Mouse (Mus musculus) limb, embryonic 10.5 days (tissue): ENCODE results near the gene Bola2. TPM values are rescaled to one million over a fixed set of nuclear protein-coding genes. Genes with fewer than 3 reads are reported as not detected.

Experiments
- DNase-seq: peaks from one replicate; pipeline ENCODE4 v3.0.0-alpha.2; 2017; ENCODE audit warnings: low spot score
- H3K27ac ChIP-seq: fragments of 300-500 bp; sonication (generic); 2 replicates; pipeline ENCODE4 v1.5.1; 2016; ENCODE audit warnings: mild to moderate bottlenecking
- H3K27me3 ChIP-seq: fragments of 300-500 bp; sonication (generic); 2 replicates; pipeline ENCODE4 v1.6.1; 2016; ENCODE audit warnings: low read depth, mild to moderate bottlenecking; ENCODE audit not compliant: poor library complexity, severe bottlenecking
- H3K36me3 ChIP-seq: fragments of 300-500 bp; sonication (generic); 2 replicates; pipeline ENCODE4 v1.6.1; 2016; ENCODE audit warnings: mild to moderate bottlenecking, moderate library complexity
- H3K4me1 ChIP-seq: fragments of 300-500 bp; sonication (generic); 2 replicates; pipeline ENCODE4 v1.6.1; 2016
- H3K4me3 ChIP-seq: fragments of 300-500 bp; sonication (generic); 2 replicates; pipeline ENCODE4 v1.5.1; 2016; ENCODE audit warnings: mild to moderate bottlenecking, moderate library complexity
- H3K9me3 ChIP-seq: fragments of 300-500 bp; sonication (generic); replicated peaks from 2 replicates; pipeline ENCODE4 v1.6.1; 2016; ENCODE audit warnings: mild to moderate bottlenecking
- WGBS: fragments of 180-500 bp; shearing (Covaris S2); methylation state at CpG from one replicate; pipeline ENCODE4 v1.1.7; 2016; 5-methylcytosine and 5-hydroxymethylcytosine counted together
- polyA plus RNA-seq: library from polyadenylated mRNA; unstranded; fragments of >200 nt; fragmentation: Nextera tagmentation; extraction: Ambion mirVana; gene quantifications from 2 replicates; pipeline ENCODE4 v1.2.1, GENCODE M21; 2016

Gene Bola2
- polyA plus RNA-seq, 1 experiment from 2014 or later: 177 TPM

DNA sequence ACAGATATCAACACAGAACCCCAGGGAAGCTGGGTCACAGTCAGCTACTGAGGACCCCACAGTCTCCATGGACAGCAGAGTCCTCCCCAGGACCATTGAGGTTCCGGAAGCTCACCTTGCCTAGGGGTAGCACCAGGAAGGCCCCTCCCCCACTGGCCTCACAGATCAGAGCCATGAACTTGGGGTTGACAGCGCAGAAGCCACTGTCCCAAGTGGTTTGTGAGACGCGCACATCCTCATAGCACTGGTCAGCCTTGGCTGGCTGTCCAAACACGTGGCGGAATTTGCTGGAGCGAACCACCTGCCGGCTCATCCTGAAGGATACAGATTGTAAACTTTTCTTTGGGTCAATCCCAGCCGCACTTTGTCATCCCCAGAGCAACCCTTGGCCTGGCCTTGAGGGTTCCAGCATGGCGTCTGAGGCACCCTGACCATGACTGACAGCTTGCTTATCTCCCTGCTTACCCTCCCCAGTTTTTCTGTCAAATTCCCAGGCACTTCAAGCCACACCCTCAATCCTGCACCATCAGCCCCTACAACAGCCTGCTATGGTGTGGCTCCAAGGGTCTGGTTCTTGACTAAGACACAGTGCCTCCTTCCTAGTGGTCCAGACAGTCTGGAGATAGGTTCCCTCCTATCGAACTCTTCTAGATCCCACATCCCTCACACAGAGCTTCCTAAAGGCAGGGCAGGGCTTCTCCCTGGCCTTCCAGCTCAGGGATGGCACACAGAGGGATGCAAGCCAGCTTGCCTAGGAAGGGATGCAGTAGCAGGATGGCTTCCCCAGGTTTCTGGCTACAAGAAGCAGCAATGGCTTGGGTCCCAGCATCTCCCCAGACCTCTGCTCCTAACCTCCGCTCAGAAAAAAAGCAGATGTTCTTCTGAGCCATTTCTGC, 7.9 kb downstream of the Bola2 start:
- DNase-seq: no peak
- Histone ChIP-seq H3K27ac (no peak overlapping the region), H3K4me3 (peak overlapping the region; percentile 77), H3K4me1 (peaks cover 40% of the 10 kb centered on the region), H3K27me3 (peaks cover 52% of the 10 kb centered on the region), H3K36me3 (peaks cover 26% of the 10 kb centered on the region), H3K9me3 (no peaks in the 10 kb centered on the region)
- WGBS: 85% methylated on average over 12 of the region's 12 CpGs

DNA sequence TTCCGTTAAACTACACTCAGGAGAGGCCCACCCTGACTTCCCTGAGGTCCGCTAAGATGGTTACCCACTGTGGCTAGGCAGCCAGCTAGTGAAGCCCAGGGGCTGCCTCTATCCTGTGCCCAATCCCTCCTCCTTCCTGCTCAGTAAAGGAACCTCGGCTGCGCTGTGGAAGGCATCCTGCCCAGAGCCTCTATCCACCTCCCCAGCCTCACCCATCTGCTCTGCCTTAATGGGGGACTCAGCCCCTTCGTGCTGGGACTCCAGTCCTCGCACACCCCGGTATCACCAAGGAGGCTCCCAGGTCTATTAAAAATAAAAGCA, 8.5 kb downstream of the Bola2 start:
- Histone ChIP-seq H3K36me3 (peaks cover 22% of the 10 kb centered on the region), H3K4me3 (peak overlapping the region; percentile 77), H3K4me1 (peaks cover 40% of the 10 kb centered on the region), H3K9me3 (no peaks in the 10 kb centered on the region), H3K27me3 (peaks cover 52% of the 10 kb centered on the region), H3K27ac (no peak overlapping the region)
- WGBS: 16% methylated on average over 7 of the region's 7 CpGs
- no peak for DNase-seq

GRCm38 (mm10) chr7:126704121-126704980, 9.2 kb downstream of the Bola2 start:
- peaks cover 52% of the 10 kb centered on the region for H3K27me3 ChIP-seq
- 3% methylated on average over 39 of the region's 39 CpGs for WGBS
- H3K27ac ChIP-seq: peak overlapping the region; percentile 78

DNA sequence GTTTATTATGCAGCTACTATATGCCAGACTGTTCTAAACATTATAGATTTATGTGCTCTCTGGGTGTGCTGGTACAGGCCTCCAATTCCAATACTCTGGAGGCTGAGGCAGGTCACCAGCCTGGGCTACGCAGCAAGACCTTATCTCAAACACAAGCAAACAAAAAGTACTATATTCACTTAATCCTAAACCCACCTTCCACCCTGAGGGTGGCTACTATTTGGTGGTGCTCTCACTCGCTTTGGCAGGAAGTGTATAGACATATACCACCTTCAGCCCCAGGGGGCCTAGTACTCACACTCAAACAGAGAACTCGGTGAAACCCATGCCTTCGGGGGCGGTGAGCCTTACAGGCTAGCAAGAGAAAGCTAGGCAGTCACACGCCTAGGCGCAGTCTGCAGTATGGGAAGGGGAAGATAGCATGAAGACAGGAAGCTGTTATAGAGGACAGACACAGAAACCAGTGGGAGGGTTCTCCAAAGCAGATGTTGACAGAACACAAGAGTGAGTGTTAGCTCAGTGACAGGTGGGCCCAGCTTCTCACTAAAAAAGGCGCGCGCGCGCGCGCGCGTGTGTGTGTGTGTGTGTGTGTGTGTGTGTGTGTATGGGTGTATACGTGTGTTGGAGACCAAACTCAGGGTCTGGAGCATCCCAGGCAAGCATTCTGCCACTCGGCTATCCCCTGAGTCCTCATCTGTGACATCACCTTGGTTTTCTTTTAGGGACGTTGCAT, 12.4 kb downstream of the Bola2 start, which contains the start of gene Coro1a:
TSS of gene Coro1a (minus strand) at position 346 of the 733 bp plus-strand sequence.
- DNase-seq: no peak
- H3K4me3 ChIP-seq: no peak within 1 kb of the TSS
- no peaks in the 10 kb centered on the region for H3K36me3 ChIP-seq
- H3K27ac ChIP-seq: no peak within 1 kb of the TSS
- WGBS: 92% methylated on average over 19 of the region's 19 CpGs
- H3K9me3 ChIP-seq: no peaks in the 10 kb centered on the region
- H3K27me3 ChIP-seq: peaks cover 40% of the 10 kb centered on the region
- peaks cover 21% of the 10 kb centered on the region for H3K4me1 ChIP-seq

More at GRCm38 (mm10) chr7:126704121-126704980, 9.2 kb downstream of the Bola2 start:
- H3K9me3 ChIP-seq: no peaks in the 10 kb centered on the region
- peaks cover 16% of the 10 kb centered on the region for H3K36me3 ChIP-seq
- peaks cover 40% of the 10 kb centered on the region for H3K4me1 ChIP-seq
- peak; percentile 77 for DNase-seq
- peak overlapping the region; percentile 77 for H3K4me3 ChIP-seq

GRCm38 (mm10) chr7:126708175-126708952, 13.2 kb downstream of the Bola2 start:
- no peak for DNase-seq
- Histone ChIP-seq H3K27ac (no peak overlapping the region), H3K27me3 (peaks cover 35% of the 10 kb centered on the region), H3K4me1 (peaks cover 19% of the 10 kb centered on the region), H3K9me3 (no peaks in the 10 kb centered on the region), H3K36me3 (no peaks in the 10 kb centered on the region), H3K4me3 (no peak overlapping the region)
- 90% methylated on average over 10 of the region's 10 CpGs for whole genome bisulfite sequencing

DNA sequence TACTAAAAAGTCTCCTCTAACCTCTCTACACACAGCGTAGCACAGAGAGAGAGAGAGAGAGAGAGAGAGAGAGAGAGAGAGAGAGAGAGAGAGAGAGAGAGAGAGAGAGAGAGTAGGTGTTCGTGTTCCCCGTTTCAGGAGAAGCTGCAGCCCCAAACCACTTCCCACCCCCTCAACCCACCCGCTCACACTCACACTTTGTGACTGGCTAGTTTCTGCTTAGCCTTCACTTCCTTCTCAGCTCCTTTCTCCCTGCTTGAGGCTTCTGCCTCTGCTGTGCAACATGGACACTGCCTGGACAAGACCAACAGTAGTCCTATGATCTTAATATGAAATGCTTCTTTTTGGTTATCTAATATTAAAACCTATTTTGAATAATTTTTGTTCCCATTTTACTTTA, 15.1 kb downstream of the Bola2 start:
- DNase-seq: no peak
- H3K27ac ChIP-seq: no peak overlapping the region
- WGBS: 72% methylated on average over 4 of the region's 4 CpGs

DNA sequence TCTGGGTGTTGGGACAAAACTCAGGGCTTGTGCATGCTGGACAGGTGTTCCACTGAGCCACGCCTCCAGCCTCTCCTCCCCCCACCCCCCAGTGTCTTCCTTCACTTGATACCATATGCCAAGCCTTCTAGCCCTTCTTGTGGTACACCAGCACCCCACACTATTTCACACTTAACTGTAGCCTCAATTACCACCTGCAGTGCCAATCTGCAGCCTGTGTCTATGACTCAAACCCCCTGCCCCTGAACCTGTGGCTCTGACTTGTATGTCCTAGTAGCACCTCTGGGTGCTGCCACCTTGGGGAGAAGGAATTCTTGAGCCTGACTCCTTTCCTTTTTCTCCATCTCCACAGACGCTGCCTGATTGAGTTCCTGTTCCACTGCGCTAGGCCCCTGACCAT, 16.7 kb downstream of the Bola2 start:
- Histone ChIP-seq H3K27me3 (0 out of 2 replicates have a peak, but pooled peaks cover 2% of the 10 kb centered on the region), H3K4me3 (no peak overlapping the region), H3K27ac (no peak overlapping the region), H3K4me1 (no peaks in the 10 kb centered on the region), H3K36me3 (no peaks in the 10 kb centered on the region), H3K9me3 (no peaks in the 10 kb centered on the region)
- WGBS: 76% methylated on average over 3 of the region's 3 CpGs
- DNase-seq: no peak

More for the DNA sequence above, 15.1 kb downstream of the Bola2 start:
- H3K36me3 ChIP-seq: no peaks in the 10 kb centered on the region
- peaks cover under 1% of the 10 kb centered on the region; the same call in 1 of the 2 replicates for H3K4me1 ChIP-seq
- peaks cover 16% of the 10 kb centered on the region for H3K27me3 ChIP-seq
- no peaks in the 10 kb centered on the region for H3K9me3 ChIP-seq
- no peak overlapping the region for H3K4me3 ChIP-seq

- H3K27ac ChIP-seq: no peak overlapping the region
- no peak for DNase-seq
- H3K4me1 ChIP-seq: no peaks in the 10 kb centered on the region
- 0 out of 2 replicates have a peak, but pooled peaks cover 2% of the 10 kb centered on the region for H3K27me3 ChIP-seq
- no peaks in the 10 kb centered on the region for H3K36me3 ChIP-seq
- no peak overlapping the region for H3K4me3 ChIP-seq
- 88% methylated on average over 4 of the region's 4 CpGs for WGBS
- no peaks in the 10 kb centered on the region for H3K9me3 ChIP-seq
These were observed 20.5 kb downstream of the Bola2 start for GRCm38 (mm10) chr7:126715679-126716078.

DNA sequence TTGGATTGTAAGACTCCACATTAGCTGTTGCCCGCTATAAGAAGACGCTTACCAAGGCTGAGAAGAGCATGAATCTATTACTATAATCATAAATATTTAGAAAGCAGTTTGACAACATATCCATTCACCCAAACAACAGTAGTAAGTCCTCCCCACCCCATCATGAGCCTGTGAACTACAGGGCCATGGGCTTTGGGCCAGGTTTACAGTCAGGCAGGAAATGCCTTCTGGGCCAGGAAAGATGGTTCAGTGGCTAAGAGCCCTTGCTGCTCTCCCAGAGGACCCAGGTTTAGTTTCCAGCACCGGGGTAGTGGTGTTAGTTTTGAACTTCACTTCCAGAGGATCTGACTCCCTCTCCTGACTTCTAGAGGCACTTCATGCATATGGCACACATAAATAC, 22.4 kb downstream of the Bola2 start:
- no peak for DNase-seq
- H3K4me3 ChIP-seq: no peak overlapping the region
- no peaks in the 10 kb centered on the region for H3K4me1 ChIP-seq
- H3K27me3 ChIP-seq: 0 out of 2 replicates have a peak, but pooled peaks cover 2% of the 10 kb centered on the region
- H3K27ac ChIP-seq: no peak overlapping the region
- no peaks in the 10 kb centered on the region for H3K36me3 ChIP-seq
- H3K9me3 ChIP-seq: no peaks in the 10 kb centered on the region
- 93% methylated on average over 3 of the region's 3 CpGs for WGBS

DNA sequence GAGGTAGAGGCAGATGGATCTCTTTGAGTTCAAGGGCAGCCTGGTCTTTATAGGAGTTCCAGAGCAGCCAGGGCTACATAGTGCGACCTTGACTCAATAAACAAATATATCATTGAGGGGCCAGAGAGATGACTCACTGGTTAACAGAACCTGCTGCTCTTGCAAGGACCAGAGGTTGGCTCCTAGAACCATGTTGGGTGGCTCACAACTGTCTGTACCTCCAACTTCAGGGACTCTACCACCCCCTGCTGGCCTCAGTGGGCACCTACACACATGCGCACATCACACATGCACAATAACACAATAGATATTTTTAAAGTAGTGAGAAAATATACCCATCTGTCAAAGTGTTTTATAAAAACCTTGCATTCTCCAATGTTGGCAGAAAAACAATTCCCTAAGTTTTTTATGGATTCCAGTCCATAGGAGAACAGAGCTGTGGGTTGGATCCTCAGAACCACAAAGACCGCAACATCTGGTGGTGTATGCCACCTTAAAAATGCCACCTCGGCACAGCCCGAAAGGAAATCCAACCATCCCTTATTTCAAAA, 23.7 kb downstream of the Bola2 start:
- Histone ChIP-seq H3K4me1 (no peaks in the 10 kb centered on the region), H3K9me3 (no peaks in the 10 kb centered on the region), H3K27ac (no peak overlapping the region), H3K27me3 (no peaks in the 10 kb centered on the region), H3K4me3 (no peak overlapping the region), H3K36me3 (no peaks in the 10 kb centered on the region)
- 94% methylated on average over 5 of the region's 5 CpGs for WGBS
- DNase-seq: no peak

DNA sequence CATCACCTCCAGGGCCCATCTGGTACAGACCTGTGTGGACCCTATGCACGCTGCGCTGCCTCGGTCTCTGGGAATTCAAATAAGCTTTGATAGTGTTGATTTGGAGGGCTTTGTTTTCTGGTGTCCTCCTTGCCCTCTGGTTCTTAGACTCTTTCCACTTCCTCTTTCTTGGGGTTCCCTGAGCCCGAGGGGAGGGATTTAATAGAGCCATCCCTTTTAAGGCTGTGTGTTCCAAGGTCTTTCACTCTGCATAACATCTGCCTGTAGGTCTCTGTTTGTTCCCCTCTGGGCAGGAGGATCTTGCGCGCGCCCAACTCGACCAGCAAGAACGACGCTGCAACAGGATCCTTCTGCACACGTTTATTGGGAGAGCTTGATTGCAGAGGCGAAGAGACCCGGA, 26.4 kb downstream of the Bola2 start:
- Histone ChIP-seq H3K27ac (no peak overlapping the region), H3K9me3 (no peaks in the 10 kb centered on the region), H3K4me3 (no peak overlapping the region), H3K4me1 (no peaks in the 10 kb centered on the region), H3K27me3 (no peaks in the 10 kb centered on the region), H3K36me3 (no peaks in the 10 kb centered on the region)
- WGBS: 92% methylated on average over 13 of the region's 13 CpGs
- DNase-seq: no peak

DNA sequence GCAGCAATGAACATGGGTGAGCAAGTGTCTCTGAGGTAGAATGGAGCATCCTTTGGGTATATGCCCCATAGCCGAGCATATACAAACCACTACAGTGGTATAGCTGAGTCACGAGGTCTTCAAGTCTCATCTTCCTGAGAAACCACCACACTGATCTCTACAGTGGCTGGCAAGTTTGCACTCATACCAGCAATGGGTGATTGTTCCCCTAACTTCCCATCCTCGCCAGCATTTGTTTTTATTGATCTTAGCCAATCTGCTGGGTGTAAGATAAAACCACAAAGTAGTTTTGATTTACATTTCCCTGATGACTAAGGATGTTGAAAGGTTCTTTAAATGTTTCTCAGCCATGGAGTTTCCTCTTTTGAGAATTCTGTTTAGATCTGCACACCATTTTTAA, 29.9 kb downstream of the Bola2 start:
- Histone ChIP-seq H3K4me3 (no peak overlapping the region), H3K27me3 (no peaks in the 10 kb centered on the region), H3K9me3 (no peaks in the 10 kb centered on the region), H3K36me3 (no peaks in the 10 kb centered on the region), H3K4me1 (no peaks in the 10 kb centered on the region), H3K27ac (no peak overlapping the region)
- 85% methylated on average over 3 of the region's 3 CpGs for WGBS
- no peak for DNase-seq
